Mouse (Mus musculus) liver, adult 2 months (tissue): ENCODE measurements around the gene Akap14. TPM values are rescaled to one million over a fixed set of nuclear protein-coding genes. Genes with fewer than 3 reads are reported as not detected.
"Not testable (repeated sequence)": the region's sequence is repeated elsewhere in the genome, so short reads cannot be mapped to it uniquely, and the experiment has no call there.

Experiments used
- DNase-seq: peaks from one replicate; pipeline ENCODE4 v3.0.0-alpha.2; 2011; ENCODE audit warnings: low read depth, low spot score; ENCODE audit errors: extremely low read depth
- H3K27ac ChIP-seq: fragments of 200-500 bp; replicated peaks from 2 replicates; pipeline ENCODE4 v1.5.1; 2012; ENCODE audit warnings: low read depth, mild to moderate bottlenecking, control low read depth, inconsistent platforms, low read length; ENCODE audit not compliant: insufficient read depth
- H3K27me3 ChIP-seq: fragments of 200-500 bp; 2 replicates; pipeline ENCODE4 v1.6.1; 2012; ENCODE audit warnings: mild to moderate bottlenecking, moderate library complexity, low read length, inconsistent platforms; ENCODE audit not compliant: control insufficient read depth, insufficient read depth
- H3K36me3 ChIP-seq: fragments of 200-500 bp; 2 replicates; pipeline ENCODE4 v1.6.1; 2012; ENCODE audit warnings: low read length, inconsistent platforms; ENCODE audit not compliant: control insufficient read depth, insufficient read depth
- H3K4me1 ChIP-seq: fragments of 200-500 bp; 2 replicates; pipeline ENCODE4 v1.6.1; 2011; ENCODE audit warnings: low read length; ENCODE audit not compliant: control insufficient read depth, insufficient read depth
- H3K4me3 ChIP-seq: fragments of 200-500 bp; 2 replicates; pipeline ENCODE4 v1.5.1; 2011; ENCODE audit warnings: low read depth, mild to moderate bottlenecking, control low read depth, low read length, moderate library complexity; ENCODE audit not compliant: insufficient read depth
- H3K79me2 ChIP-seq: fragments of 200-500 bp; 2 replicates; pipeline ENCODE4 v1.6.1; 2012; ENCODE audit warnings: inconsistent platforms, mild to moderate bottlenecking, low read length, moderate library complexity; ENCODE audit not compliant: control insufficient read depth, insufficient read depth
- H3K9ac ChIP-seq: fragments of 200-500 bp; 2 replicates; pipeline ENCODE4 v1.6.1; 2012; ENCODE audit warnings: low read depth, mild to moderate bottlenecking, control low read depth, inconsistent platforms, low read length
- CTCF ChIP-seq: fragments of 200-500 bp; IDR thresholded peaks from 2 replicates; pipeline ENCODE4 v1.5.1; 2011; ENCODE audit warnings: low read depth, low read length, control low read depth
- POLR2A ChIP-seq: fragments of 200-500 bp; IDR thresholded peaks from 2 replicates; pipeline ENCODE4 v1.6.1; 2011; ENCODE audit warnings: low read length, control low read depth; ENCODE audit not compliant: insufficient read depth; ENCODE audit errors: extremely low read depth
- WGBS: fragments of 180-500 bp; shearing (Covaris S2); methylation state at CpG from one replicate; pipeline ENCODE4 v1.1.7; 2018; 5-methylcytosine and 5-hydroxymethylcytosine counted together
- polyA plus RNA-seq: library from polyadenylated mRNA; depleted of rRNA; stranded (reverse); fragments of >200 nt; gene quantifications from 2 replicates; pipeline ENCODE4 v1.2.3, GENCODE M21; 2012
- total RNA-seq: library from RNA; depleted of rRNA; stranded (reverse); fragments of >200 nt; gene quantifications from 2 replicates; pipeline ENCODE4 v1.2.3, GENCODE M21; 2014

Gene Akap14
- total and polyA plus RNA-seq, 2 experiments = not detected

DNA sequence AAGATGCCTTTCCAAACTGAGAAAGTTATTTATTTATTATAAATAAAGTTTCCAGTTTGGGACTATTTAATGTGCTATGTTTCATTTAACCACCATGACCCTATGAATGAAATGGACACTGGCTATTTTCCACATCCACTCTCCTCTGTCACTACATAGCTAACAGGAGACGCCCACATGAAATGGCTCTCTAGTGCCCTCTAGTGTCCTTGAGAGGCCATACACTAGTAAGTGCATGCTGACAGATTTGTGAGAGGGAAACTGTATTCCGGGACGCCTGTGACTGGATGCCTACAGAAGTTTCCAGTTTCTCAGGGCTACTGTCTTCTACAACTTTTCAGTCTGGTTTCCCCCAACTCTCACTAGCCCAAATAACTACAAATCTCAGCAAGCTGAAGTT, 1.6 kb downstream of the Akap14 start:
- WGBS = 9% methylated on average over 3 of the region's 3 CpGs
- no peaks in the 10 kb centered on the region for H3K36me3 ChIP-seq
- no peak overlapping the region for H3K4me3 ChIP-seq
- H3K79me2 ChIP-seq = no peaks in the 10 kb centered on the region
- TF ChIP-seq POLR2A (no peak), CTCF (peak; percentile 45)
- no peaks in the 10 kb centered on the region for H3K27me3 ChIP-seq
- H3K9ac ChIP-seq = no peak overlapping the region
- no peak overlapping the region for H3K27ac ChIP-seq
- peak; percentile 49 for DNase-seq
- no peaks in the 10 kb centered on the region for H3K4me1 ChIP-seq

DNA sequence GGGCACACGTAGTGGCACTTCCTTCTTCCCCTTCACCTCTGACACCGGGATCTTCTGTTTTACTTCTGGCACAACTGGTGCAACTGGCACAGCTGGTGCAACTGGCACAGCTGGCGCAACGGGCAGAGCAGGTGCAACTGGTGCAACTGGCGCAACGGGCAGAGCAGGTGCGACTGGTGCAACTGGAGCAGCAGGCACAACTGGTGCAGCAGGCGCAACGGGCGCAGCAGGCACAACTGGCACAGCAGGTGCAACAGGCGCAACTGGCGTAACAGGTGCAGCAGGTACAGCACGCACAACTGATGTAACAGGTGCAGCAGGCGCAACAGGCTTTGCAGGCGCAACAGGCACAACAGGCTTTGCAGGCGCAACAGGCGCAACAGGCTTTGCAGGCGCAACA, 5.5 kb downstream of the Akap14 start:
- no peaks in the 10 kb centered on the region for H3K4me1 ChIP-seq
- H3K36me3 ChIP-seq = no peaks in the 10 kb centered on the region
- WGBS = 87% methylated on average over 18 of the region's 18 CpGs
- H3K4me3 ChIP-seq = no peak overlapping the region
- no peak for TF ChIP-seq CTCF
- TF ChIP-seq POLR2A = no peak
- H3K27ac ChIP-seq = no peak overlapping the region
- no peaks in the 10 kb centered on the region for H3K79me2 ChIP-seq
- H3K27me3 ChIP-seq = no peaks in the 10 kb centered on the region
- no peak for DNase-seq
- H3K9ac ChIP-seq = no peak overlapping the region

- H3K4me1 ChIP-seq = no peaks in the 10 kb centered on the region
- no peaks in the 10 kb centered on the region for H3K27me3 ChIP-seq
- WGBS = 37% methylated on average over 10 of the region's 10 CpGs
- H3K4me3 ChIP-seq = peak overlapping the region; percentile 36
- TF ChIP-seq CTCF (no peak), POLR2A (no peak)
- H3K36me3 ChIP-seq = no peaks in the 10 kb centered on the region
- H3K79me2 ChIP-seq = no peaks in the 10 kb centered on the region
- H3K27ac ChIP-seq = no peak overlapping the region
- 0 out of 2 replicates have a peak overlapping the region, but pooled peaks have one; percentile 15 for H3K9ac ChIP-seq
- peak; percentile 30 for DNase-seq
These were observed 7.5 kb downstream of the Akap14 start for GRCm38 (mm10) chrX:37161169-37161568.

DNA sequence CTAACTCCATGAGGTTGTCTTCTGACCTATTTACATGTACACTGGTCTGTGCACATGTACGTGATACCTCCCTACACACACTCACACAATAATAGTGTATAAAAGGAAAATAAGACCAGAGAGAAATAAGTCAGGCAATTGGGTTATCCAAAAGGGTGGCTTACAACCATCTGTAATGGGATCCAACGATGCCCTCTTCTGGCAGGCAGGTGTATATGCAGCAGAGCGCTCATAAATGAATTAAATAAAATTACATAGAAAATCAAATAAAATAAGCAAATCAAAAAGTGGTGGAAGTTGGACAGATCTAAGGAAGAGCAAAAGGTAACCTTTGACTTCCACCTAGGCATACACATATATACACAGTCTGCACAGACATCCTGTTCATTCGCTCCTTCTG, 10.8 kb downstream of the Akap14 start:
- 55% methylated on average over 4 of the region's 4 CpGs for WGBS
- H3K9ac ChIP-seq = no peak overlapping the region
- no peaks in the 10 kb centered on the region for H3K27me3 ChIP-seq
- DNase-seq = peak; percentile 3
- H3K36me3 ChIP-seq = no peaks in the 10 kb centered on the region
- TF ChIP-seq POLR2A (no peak), CTCF (peak; percentile 31; the same call in 1 of the 2 replicates)
- H3K27ac ChIP-seq = no peak overlapping the region
- H3K79me2 ChIP-seq = no peaks in the 10 kb centered on the region
- no peak overlapping the region for H3K4me3 ChIP-seq
- H3K4me1 ChIP-seq = no peaks in the 10 kb centered on the region

- DNase-seq = peak; percentile 5
- no peak for TF ChIP-seq POLR2A
- TF ChIP-seq CTCF = peak; percentile 61
- H3K36me3 ChIP-seq = peaks cover 14% of the 10 kb centered on the region; the same call in 1 of the 2 replicates
- no peak overlapping the region for H3K4me3 ChIP-seq
- no peaks in the 10 kb centered on the region for H3K27me3 ChIP-seq
- no peaks in the 10 kb centered on the region for H3K79me2 ChIP-seq
- no peak overlapping the region for H3K9ac ChIP-seq
- WGBS = 81% methylated on average over 2 of the region's 2 CpGs
- no peak overlapping the region for H3K27ac ChIP-seq
- no peaks in the 10 kb centered on the region for H3K4me1 ChIP-seq
These were observed 23.7 kb downstream of the Akap14 start for GRCm38 (mm10) chrX:37144954-37145353.

GRCm38 (mm10) chrX:37144498-37144897, 24.1 kb downstream of the Akap14 start:
- not testable (repeated sequence) for H3K27me3 ChIP-seq, H3K9ac ChIP-seq, H3K4me3 ChIP-seq, DNase-seq, H3K79me2 ChIP-seq, H3K27ac ChIP-seq, H3K4me1 ChIP-seq
- H3K36me3 ChIP-seq = peaks cover 14% of the 10 kb centered on the region; the same call in 1 of the 2 replicates
- 64% methylated on average over 2 of the region's 4 CpGs for WGBS
